Mouse (Mus musculus): ENCODE measurements around the gene Smurf2.

GRCm38 (mm10) chr11:106957271-106957980, 36.9 kb upstream of the Smurf2 start:
- TF ChIP-seq POLR2A (IDR thresholded peaks at IDR 0.05; ENCODE audit: control insufficient read depth, low read depth, low read length) = no peak
- TF ChIP-seq CTCF (IDR thresholded peaks at IDR 0.05; ENCODE audit: control insufficient read depth, insufficient read depth, insufficient replicate concordance, low read depth, low read length) = no peak

Measured in testis, adult 2 months (tissue).